Mouse (Mus musculus): ENCODE measurements around the gene Pde8a. TPM values are rescaled to one million over a fixed set of nuclear protein-coding genes. Genes with fewer than 3 reads are reported as not detected.

The Pde8a gene
- total RNA-seq, 2 experiments from 2014 or later = 7.2 to 16.5 TPM

DNA sequence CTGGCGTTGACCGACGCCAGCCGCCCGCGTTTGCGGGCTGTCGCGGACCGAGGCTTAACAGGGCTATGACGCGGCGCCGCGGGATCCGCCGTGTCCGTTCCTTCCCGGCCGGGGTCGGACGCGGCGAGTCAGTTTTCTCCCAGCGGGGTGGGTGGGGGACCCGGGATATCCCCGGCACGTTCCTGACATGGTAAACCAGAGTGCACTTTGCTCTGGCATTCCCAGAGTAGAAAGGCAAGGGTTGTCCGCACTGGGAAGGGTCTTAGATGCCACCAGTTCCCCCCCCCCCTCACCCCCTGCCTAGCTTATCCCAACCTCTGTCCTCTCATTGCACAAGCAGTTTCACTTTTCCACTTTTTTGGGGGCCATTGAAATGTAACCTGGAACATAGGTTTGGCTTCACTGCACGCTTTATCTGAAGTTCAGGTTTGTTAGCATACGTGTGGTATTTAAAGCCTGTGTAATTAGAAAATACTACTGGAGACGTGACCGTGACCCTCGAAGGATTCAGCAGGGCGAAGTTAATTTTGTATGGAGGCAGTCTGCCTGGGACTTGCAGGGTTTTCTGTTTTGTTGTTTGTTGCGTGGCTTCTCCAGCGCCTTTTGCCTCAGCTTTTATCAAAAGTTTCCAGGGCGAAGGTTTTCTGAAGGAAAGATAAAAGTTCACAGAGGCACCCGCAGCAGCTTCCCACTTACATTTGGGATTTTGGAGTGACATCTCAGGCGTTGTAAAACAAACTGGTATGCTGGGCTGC lies 934 bp downstream of the Pde8a start:
- TF ChIP-seq CTCF (IDR thresholded peaks at IDR 0.05) = no peak
- no peak for DNase-seq
- peak overlapping the region; percentile 91 for H3K4me3 ChIP-seq
- peak overlapping the region; percentile 98 for H3K27ac ChIP-seq
- intact Hi-C loops (cut with DNase I) = loop anchor here (5.0 kb wide), 1 partner anchor 47 kb away; no protein-coding TSS in a partner anchor

DNA sequence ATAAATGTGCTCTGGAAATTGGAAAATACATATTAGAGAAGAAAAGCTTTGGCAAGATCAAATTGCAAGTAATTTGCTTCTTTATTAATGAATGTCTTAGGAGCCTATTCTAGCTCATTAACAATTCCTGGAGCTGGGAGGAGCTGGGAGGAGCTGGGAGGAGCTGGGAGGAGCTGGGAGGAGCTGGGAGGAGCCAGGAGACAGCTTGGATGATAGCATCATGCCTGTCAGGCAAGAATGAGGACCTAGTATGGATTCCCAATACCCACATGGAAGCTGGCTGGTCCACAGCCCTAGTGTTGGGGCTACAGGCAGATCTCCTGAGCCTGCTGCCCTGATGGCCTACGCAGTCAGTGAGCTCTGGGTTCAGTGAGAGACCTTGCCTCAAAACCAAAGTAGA lies 2.6 kb downstream of the Pde8a start:
- DNase-seq = no peak
- TF ChIP-seq CTCF (IDR thresholded peaks at IDR 0.05) = no peak
- no peak overlapping the region for H3K27ac ChIP-seq
- no peak overlapping the region for H3K4me3 ChIP-seq
- intact Hi-C loops (cut with DNase I) = no loop called here

DNA sequence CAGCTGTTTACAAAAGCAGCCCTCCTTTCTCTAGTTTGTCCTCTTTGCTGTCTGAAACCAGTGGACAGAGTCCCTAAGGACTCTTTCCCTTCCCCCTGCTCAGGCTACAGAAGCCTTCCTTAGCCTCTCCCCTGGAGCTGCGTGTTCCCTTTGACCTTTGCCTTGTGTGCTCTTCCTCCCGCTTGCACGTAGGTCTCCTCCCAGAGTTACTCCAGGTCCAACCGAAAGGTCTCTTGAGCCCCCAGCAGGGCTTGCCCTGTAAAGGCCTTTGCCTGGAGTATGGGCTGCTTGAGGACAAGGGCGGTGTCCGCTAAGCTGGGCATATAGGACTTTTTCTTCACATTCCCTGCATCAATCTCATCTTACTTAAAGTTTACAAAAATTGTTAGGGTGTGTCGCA lies 5.9 kb downstream of the Pde8a start:
- Histone ChIP-seq H3K4me3 (no peak overlapping the region), H3K27ac (no peak overlapping the region)
- no peak for TF ChIP-seq CTCF (IDR thresholded peaks at IDR 0.05)
- DNase-seq = no peak
- intact Hi-C loops (cut with DNase I) = no loop called here

DNA sequence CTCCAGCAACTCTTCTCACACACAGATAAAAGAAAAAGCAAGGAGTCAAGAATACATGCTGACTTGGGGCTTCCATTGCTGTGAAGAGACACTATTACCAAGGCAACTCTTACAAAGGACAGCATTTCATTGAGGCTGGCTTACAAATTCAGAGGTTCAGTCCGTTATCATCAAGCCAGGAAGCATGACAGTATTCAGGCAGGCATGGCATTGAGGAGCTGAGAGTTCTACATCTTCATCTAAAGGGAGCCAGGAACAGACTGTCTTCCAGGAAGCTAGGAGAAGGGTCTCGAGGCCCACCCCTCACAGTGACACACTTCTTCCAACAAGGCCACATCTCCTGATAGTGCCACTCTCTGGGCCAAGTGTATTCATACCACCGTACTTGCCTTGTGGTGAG lies 7.0 kb downstream of the Pde8a start:
- Histone ChIP-seq H3K27ac (no peak overlapping the region), H3K4me3 (no peak overlapping the region)
- intact Hi-C loops (cut with DNase I) = no loop called here
- no peak for TF ChIP-seq CTCF (IDR thresholded peaks at IDR 0.05)
- DNase-seq = no peak

DNA sequence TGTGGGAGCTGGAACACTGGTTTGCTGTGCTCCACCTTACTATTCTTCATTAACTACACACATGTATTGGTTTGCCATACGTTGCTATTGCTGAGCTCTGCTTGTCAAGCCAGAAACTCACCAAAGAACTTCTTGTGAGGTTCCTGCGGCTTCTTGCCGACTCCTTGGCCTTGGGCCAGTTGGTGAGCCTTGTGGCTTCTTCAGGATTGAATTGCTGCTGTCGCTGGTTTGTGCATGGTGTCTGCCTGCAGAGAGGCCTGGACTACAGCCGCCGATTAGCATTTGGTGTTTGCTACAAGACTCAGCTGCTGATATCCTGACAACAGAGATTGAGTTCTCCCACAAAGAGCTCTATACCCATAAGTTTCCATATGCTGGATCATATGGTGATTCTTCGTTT lies 10.9 kb downstream of the Pde8a start:
- DNase-seq = peak; percentile 29
- intact Hi-C loops (cut with DNase I) = no loop called here
- no peak overlapping the region for H3K4me3 ChIP-seq
- no peak for TF ChIP-seq CTCF (IDR thresholded peaks at IDR 0.05)
- H3K27ac ChIP-seq = no peak overlapping the region

DNA sequence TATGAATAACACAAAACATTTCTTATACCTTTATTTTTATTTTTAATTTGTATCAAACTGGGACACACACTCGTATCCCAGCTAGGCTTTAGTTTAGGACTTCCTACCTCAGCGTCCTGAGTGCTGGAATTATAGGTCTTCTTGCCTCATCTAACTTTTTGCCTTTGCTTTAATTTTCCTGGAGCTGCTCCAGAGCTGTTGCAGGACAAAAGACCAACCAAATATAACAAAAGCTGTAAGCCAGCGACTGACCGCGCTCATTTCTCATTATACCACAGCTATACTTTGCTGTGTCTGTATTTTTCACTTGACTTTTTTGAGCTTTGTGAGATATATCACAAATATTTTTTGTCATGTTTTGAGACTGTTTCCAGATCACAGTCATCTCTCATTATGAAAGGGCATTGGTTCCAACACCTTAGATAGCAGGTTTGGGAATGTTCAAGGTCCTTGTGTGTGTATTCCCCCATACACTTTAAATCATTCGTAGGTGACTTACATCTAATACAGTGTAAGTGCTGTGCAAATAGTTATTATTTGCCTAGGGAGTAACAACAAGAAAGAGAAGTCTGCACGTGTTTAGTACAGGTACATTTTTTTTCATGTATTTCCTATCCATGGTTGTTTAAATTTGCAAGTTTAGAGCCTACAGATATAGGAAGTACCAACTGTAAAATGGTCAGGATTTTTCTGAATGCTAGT lies 16.8 kb downstream of the Pde8a start:
- Histone ChIP-seq H3K27ac (no peak overlapping the region), H3K4me3 (no peak overlapping the region)
- TF ChIP-seq CTCF (IDR thresholded peaks at IDR 0.05) = no peak
- intact Hi-C loops (cut with DNase I) = no loop called here
- no peak for DNase-seq

DNA sequence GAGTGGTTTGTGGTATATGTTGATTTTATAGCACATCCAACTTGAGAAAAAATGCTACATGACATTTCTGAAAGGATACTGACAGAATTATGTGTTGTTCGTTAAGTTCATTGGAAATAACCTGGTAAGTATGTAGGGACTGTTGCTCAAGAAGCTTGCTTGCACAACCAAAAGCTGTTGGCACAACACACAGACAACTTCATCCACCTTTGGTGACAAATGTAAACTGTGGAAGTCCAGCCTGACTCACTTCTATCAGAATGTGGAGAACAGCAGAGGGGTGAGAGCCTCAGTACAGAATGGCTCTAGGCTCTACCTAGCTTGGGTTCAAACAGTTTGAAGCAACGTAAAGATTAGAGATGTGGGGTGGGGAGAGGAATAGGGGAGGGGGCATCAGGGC lies 19.3 kb downstream of the Pde8a start:
- Histone ChIP-seq H3K4me3 (no peak overlapping the region), H3K27ac (no peak overlapping the region)
- intact Hi-C loops (cut with DNase I) = no loop called here
- no peak for TF ChIP-seq CTCF (IDR thresholded peaks at IDR 0.05)
- DNase-seq = no peak

DNA sequence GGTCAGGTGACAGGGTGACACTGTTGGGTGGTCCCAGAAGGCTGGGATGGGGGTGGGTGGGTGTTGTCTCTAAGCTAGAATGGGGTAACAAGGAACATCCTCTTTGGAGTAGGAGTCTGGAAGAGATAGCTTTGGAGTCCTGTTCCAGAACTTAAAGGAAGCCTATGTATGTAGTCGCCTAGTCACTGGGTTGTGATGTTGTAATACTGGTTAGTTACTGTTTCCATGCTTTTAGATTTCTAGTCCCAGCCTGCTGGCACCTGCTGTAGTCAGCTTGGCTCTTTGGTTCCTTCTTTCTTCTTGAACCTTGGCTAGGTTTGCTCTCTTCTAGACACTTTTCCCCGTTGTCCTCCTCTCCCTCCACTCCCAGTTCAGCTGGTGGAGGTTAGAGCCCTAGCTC lies 21.7 kb downstream of the Pde8a start:
- H3K27ac ChIP-seq = no peak overlapping the region
- intact Hi-C loops (cut with DNase I) = no loop called here
- TF ChIP-seq CTCF (IDR thresholded peaks at IDR 0.05) = no peak

DNA sequence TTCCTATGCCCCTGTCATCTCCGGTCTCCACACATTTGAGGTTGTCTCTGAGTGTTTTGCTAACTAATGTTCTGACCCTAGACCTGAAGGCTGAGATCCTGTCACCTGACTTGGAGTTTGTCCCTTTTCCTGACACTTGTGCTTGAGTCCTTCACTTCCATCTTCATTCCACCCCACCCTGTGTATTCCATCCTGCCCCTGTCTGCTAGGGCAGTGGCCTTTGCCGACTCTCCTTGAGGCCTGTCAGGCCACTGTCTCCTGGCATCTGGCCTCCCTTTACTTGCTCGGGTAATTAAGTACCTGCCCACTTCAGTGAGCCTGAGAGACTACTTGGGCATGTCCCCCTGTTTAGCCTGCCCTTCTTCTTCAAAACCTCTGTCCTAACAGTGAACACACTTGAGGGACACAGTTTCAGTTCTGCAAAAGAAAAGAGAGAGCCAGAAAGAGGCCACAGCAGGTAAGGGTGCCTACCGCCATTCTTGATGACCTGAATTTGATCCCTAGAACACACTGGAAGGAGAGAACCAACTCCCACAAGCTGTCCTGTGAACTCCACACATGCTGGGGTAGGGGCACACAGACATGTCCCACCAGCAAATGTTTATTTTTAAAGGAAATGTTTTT lies 22.3 kb downstream of the Pde8a start:
- intact Hi-C loops (cut with DNase I) = no loop called here
- TF ChIP-seq CTCF (IDR thresholded peaks at IDR 0.05) = no peak

More for the DNA sequence above, 21.7 kb downstream of the Pde8a start:
- no peak overlapping the region for H3K4me3 ChIP-seq
- no peak for DNase-seq

DNA sequence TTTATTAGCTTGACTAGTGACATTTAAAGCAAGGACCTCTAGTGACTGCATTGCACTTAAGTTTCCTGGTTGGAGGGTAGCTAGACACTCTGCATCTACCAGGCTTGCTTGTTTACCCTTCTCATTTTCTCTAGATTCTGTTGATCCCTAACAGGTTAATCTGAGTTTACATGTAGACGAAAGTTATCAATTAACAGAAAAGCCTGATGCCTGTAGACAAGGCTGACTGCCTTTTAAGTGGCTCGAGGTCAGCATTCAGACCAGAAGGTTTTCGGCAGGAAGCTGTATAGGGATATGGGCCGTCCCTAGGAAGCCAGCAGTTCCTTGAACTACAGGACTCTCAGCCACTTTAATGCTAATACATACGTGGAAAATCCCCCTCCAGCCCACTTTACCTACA lies 30.0 kb downstream of the Pde8a start:
- no peak for DNase-seq
- no peak overlapping the region for H3K4me3 ChIP-seq
- intact Hi-C loops (cut with DNase I) = no loop called here
- H3K27ac ChIP-seq = peak overlapping the region; percentile 68
- no peak for TF ChIP-seq CTCF (IDR thresholded peaks at IDR 0.05)

More for the DNA sequence above, 22.3 kb downstream of the Pde8a start:
- Histone ChIP-seq H3K4me3 (no peak overlapping the region), H3K27ac (peak overlapping the region; percentile 6)
- DNase-seq = no peak

DNA sequence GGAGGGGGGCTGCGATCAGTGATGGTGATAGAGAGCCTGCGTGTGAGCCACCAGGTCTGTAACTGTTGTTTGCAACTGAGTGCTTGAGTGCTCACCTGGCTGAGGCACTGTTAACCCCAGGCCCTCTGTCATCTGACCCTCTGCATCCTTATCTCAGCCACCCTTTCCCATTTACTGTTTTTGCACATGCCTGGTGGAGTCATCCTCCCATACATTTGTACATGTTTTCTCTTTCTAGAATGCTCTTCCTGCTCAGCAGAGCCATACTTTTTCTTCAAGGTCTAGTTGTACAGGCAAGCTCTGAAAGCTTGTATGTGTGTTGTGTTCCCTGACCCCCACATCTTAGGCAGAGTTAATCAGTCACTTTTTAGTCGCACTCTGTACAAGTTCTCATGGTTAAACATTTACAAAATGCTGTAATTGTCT lies 36.5 kb downstream of the Pde8a start:
- no peak overlapping the region for H3K4me3 ChIP-seq
- no peak for TF ChIP-seq CTCF (IDR thresholded peaks at IDR 0.05)
- no peak for DNase-seq
- intact Hi-C loops (cut with DNase I) = no loop called here
- no peak overlapping the region for H3K27ac ChIP-seq

DNA sequence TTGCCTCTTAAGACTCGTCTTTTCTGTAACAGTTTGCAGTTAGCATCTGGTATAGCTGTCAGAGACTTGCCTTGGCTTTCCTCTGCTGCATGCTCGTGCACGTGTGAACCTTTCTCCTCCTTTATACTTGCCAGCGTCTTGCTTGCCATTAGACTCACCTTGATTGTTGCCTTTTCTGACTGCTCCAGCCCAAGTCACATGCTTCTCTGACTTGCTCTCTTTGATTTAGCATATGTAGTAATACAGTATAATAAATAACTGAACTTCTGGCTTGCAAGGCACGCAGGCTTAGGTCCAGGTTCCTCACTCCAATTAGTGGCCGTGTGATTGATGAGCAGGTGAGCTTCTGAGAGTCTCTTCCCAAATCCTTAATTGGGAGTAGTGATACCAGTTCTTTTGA lies 37.2 kb downstream of the Pde8a start:
- no peak for DNase-seq
- Histone ChIP-seq H3K4me3 (no peak overlapping the region), H3K27ac (no peak overlapping the region)
- intact Hi-C loops (cut with DNase I) = no loop called here
- no peak for TF ChIP-seq CTCF (IDR thresholded peaks at IDR 0.05)

DNA sequence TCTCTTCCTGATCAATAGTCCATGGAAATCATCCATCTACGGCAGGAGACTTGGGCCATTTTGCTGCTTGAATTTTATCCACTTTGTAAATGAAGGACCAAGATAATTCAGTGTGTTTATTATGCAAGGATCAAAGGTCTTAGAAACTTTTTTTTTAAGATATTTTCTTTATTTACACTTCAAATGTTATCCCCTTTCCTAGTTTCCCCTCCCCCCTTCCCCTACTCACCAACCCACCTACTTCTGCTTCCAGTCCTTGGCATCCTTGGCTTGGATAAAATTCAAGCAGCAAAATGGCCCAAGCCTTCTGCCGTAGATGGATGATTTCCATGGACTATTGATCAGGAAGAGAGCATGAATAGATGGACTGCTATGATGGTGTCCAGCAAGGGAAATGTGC lies 38.1 kb downstream of the Pde8a start:
- intact Hi-C loops (cut with DNase I) = no loop called here
- Histone ChIP-seq H3K27ac (no peak overlapping the region), H3K4me3 (no peak overlapping the region)
- no peak for TF ChIP-seq CTCF (IDR thresholded peaks at IDR 0.05)
- DNase-seq = no peak
